Mouse (Mus musculus): ENCODE measurements around the gene Gm10800. TPM values are rescaled to one million over a fixed set of nuclear protein-coding genes. Genes with fewer than 3 reads are reported as not detected.
"Not testable (repeated sequence)": the region's sequence is repeated elsewhere in the genome, so short reads cannot be mapped to it uniquely, and the experiment has no call there.

Gm10800 gene
- total RNA-seq (2021), result under 1 TPM in 1 of 2 experiments, not detected in 1; 0.59 TPM

GRCm38 (mm10) chr2:98667201-98667600, at the start of gene Gm10800:
Gene Gm10800 (minus strand): TSS chr2:98667301.
- not testable (repeated sequence) for DNase-seq (ENCODE audit: extremely low spot score in 1 of 2, low spot score in 1 of 2)

- DNase-seq (ENCODE audit: extremely low spot score in 1 of 2, low spot score in 1 of 2), result no peak
Observed at GRCm38 (mm10) chr2:98697533-98697932, 30.4 kb upstream of the Gm10800 start.

- not testable (repeated sequence) for DNase-seq (ENCODE audit: extremely low spot score in 1 of 2, low spot score in 1 of 2)
Observed at GRCm38 (mm10) chr2:98661937-98662336, 5.2 kb downstream of the Gm10800 start, which contains the start of gene Gm10801. Gene Gm10801 (plus strand): TSS chr2:98662237.

Other genes starting within 250 kb of the Gm10800 start
- gene Gm10801, start 5.1 kb downstream of the Gm10800 start, total RNA-seq (2021), result not detected

Data from layer of hippocampus, postnatal 25 days (tissue).